Mouse (Mus musculus): ENCODE measurements around the gene Nlrp6. TPM values are rescaled to one million over a fixed set of nuclear protein-coding genes. Genes with fewer than 3 reads are reported as not detected.

Gene Nlrp6
- total RNA-seq, 2 experiments from 2014 or later, result 0.54 to 0.70 TPM

- intact Hi-C loops (cut with DNase I), result loop anchor here (2.0 to 10.0 kb wide), 3 partner anchors 61 to 266 kb away; partner anchors contain the start of genes Odf3, Rnh1 and Scgb1c1
- peak; percentile 76 for DNase-seq
Measured at GRCm38 (mm10) chr7:140908634-140909107, 12.0 kb upstream of the Nlrp6 start.

- no peak for DNase-seq
- intact Hi-C loops (cut with DNase I), result no loop called here
Measured at GRCm38 (mm10) chr7:140912293-140912692, 8.4 kb upstream of the Nlrp6 start.

- intact Hi-C loops (cut with DNase I), result no loop called here
- no peak for DNase-seq
Measured at GRCm38 (mm10) chr7:140912846-140913482, 7.7 kb upstream of the Nlrp6 start.

- intact Hi-C loops (cut with DNase I), result no loop called here
- no peak for DNase-seq
Measured at GRCm38 (mm10) chr7:140914031-140914690, 6.5 kb upstream of the Nlrp6 start.

- no peak for DNase-seq
- intact Hi-C loops (cut with DNase I), result no loop called here
Measured at GRCm38 (mm10) chr7:140919911-140920310, 791 bp upstream of the Nlrp6 start.

GRCm38 (mm10) chr7:140921225-140921975, 698 bp downstream of the Nlrp6 start:
- intact Hi-C loops (cut with DNase I), result no loop called here
- no peak for DNase-seq

GRCm38 (mm10) chr7:140922398-140923069, 1.8 kb downstream of the Nlrp6 start:
- DNase-seq, result peak; percentile 78
- intact Hi-C loops (cut with DNase I), result no loop called here

- intact Hi-C loops (cut with DNase I), result no loop called here
- DNase-seq, result no peak
Measured at GRCm38 (mm10) chr7:140923070-140923775, 2.5 kb downstream of the Nlrp6 start.

- intact Hi-C loops (cut with DNase I), result no loop called here
- no peak for DNase-seq
Measured at GRCm38 (mm10) chr7:140927181-140927580, 6.5 kb downstream of the Nlrp6 start.

- intact Hi-C loops (cut with DNase I), result no loop called here
- DNase-seq, result no peak
Measured at GRCm38 (mm10) chr7:140938436-140938835, 17.7 kb downstream of the Nlrp6 start.

GRCm38 (mm10) chr7:140938896-140939295, 18.2 kb downstream of the Nlrp6 start:
- no peak for DNase-seq

GRCm38 (mm10) chr7:140939669-140940171, 19.0 kb downstream of the Nlrp6 start:
- intact Hi-C loops (cut with DNase I), result no loop called here
- DNase-seq, result no peak

More at GRCm38 (mm10) chr7:140938896-140939295, 18.2 kb downstream of the Nlrp6 start:
- intact Hi-C loops (cut with DNase I), result no loop called here

GRCm38 (mm10) chr7:140941222-140942051, 20.7 kb downstream of the Nlrp6 start, which contains the start of gene Pgghg:
TSS of gene Pgghg (plus strand) at chr7:140941391.
- DNase-seq, result peak; percentile 84
- intact Hi-C loops (cut with DNase I), result no loop called here

GRCm38 (mm10) chr7:140942341-140942740, 21.6 kb downstream of the Nlrp6 start:
- intact Hi-C loops (cut with DNase I), result no loop called here
- DNase-seq, result no peak

GRCm38 (mm10) chr7:140942811-140943210, 22.1 kb downstream of the Nlrp6 start:
- intact Hi-C loops (cut with DNase I), result no loop called here
- no peak for DNase-seq

- no peak for DNase-seq
- intact Hi-C loops (cut with DNase I), result no loop called here
Measured at GRCm38 (mm10) chr7:140943356-140943755, 22.7 kb downstream of the Nlrp6 start.

- DNase-seq, result no peak
- intact Hi-C loops (cut with DNase I), result no loop called here
Measured at GRCm38 (mm10) chr7:140944236-140944635, 23.5 kb downstream of the Nlrp6 start.

- no peak for DNase-seq
- intact Hi-C loops (cut with DNase I), result no loop called here
Measured at GRCm38 (mm10) chr7:140945247-140945646, 24.5 kb downstream of the Nlrp6 start.

GRCm38 (mm10) chr7:140946311-140946710, 25.6 kb downstream of the Nlrp6 start:
- intact Hi-C loops (cut with DNase I), result no loop called here
- DNase-seq, result no peak

Measured in left cerebral cortex, postnatal 4 days (tissue).